Mouse (Mus musculus) embryo, embryonic 11 days (tissue): ENCODE measurements at regions not wholly inside any gene's neighbourhood (a gene's known extent, or its start where the extent isn't known, plus 50 kb on each side); places are given as distances from the start of the nearest gene placed in this dataset.
"Not testable (repeated sequence)": the region's sequence is repeated elsewhere in the genome, so short reads cannot be mapped to it uniquely, and the experiment has no call there.

Experiments used
- DNase-seq: peaks from one replicate; pipeline ENCODE4 v3.0.0-alpha.2; 2015

GRCm38 (mm10) chr3:49686182-49686895 is 70.8 kb downstream of the Pcdh18 start:
- DNase-seq = peak; percentile 6

DNA sequence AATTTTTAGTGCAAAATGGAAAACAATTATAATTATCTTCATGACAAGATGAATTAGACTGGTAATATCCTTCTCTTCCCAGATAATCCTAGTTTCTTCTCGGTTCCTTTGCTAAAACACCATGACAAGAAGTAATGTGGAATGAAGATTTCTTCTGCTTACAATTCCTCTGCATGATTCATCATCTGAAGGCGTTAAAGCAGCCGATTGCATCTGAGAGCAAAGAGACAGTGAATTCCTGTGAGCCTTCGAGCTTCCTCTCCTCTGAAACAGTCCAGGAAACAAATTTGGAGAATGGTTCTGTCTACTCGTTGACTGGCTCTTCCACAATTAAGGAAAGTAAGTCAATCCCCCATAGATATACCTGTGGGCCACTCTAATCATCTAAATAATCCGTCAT is 82.2 kb downstream of the Pcdh18 start:
- no peak for DNase-seq

DNA sequence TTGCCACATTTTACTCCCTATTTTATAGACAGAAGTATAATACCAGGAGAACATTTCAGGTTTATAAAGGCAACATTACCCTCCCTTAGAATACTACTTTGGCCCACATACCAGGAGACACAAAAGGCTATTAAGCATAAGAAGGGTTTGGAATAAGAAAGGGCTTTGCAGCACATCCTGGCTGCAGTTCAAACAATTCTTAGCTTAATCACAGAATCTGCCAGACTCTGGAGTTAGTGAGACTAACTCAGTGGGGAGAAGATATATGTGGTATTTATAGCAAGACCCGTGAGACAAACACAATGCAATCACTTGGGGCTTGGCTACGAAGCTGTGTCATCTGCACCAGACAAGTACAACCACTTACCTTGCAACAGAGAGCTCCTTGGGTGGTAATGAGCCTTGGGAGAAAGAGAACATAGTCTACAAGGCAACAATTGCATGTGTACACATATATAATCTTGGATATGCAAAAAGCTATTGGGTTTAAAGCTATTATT is 84.4 kb downstream of the Pcdh18 start:
- DNase-seq = no peak

- DNase-seq = no peak
Measured at GRCm38 (mm10) chr3:49667543-49668338, 89.4 kb downstream of the Pcdh18 start.

GRCm38 (mm10) chr3:49666516-49666915 is 90.6 kb downstream of the Pcdh18 start:
- no peak for DNase-seq

DNA sequence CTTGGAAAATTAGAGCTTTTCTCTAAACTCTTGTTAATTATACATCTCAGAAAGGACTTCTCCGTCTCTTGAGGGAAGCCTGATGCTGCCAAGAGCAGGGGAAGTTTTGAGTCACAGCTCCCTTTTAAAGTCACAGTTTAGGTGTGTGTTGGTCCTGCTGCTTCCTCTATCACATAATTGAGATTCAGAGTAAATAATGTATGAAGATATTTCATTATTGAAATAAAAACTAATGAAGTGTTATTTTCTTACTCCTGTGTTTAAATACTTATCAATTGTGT is 108.3 kb downstream of the Pcdh18 start:
- no peak for DNase-seq

GRCm38 (mm10) chr3:49648040-49648894 is 108.9 kb downstream of the Pcdh18 start:
- no peak for DNase-seq

- no peak for DNase-seq
Measured at GRCm38 (mm10) chr3:49644993-49645392, 112.1 kb downstream of the Pcdh18 start.

DNA sequence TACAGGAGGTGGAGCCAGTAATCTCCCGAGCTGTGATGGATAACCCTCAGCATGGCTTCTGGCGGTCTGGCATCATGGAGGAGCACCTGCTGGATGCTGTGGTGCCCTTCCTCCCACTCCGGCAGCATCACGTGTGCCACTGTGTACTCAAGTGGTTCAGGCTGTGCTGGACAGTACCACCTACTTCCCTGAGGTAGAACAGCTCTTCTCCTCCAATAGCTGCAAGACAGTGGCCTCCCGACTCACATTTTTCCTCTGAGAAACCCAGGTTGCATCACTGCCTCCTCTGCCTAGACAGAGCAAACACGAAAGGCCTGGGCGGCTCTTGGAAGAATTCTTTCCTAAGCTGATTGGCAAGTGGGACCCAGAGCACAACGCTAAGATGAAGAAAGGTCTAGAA is 113.3 kb downstream of the Pcdh18 start:
- DNase-seq = no peak

- DNase-seq = peak; percentile 92
Measured at GRCm38 (mm10) chr3:49641966-49642758, 115.0 kb downstream of the Pcdh18 start.

DNA sequence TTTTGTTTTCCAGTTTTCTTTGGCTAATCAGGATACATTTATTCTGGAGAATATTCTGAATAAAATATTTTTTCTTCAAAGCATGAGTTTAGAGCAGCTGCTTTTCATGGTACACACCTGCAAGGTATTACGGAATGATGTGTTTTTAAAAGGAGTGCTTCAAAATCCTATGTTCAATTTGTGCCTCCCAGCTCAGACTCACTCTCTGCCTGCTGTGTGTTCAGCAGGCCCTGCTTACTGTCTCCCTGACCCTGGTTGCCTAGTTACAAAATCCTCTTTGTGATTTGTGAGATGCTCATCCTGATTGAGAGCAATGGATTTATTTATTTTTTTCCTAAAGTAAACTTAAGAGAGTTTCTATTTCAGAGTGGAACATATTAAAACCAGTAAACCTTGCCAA is 115.7 kb downstream of the Pcdh18 start:
- DNase-seq = peak; percentile 43

GRCm38 (mm10) chr3:49638601-49639000 is 118.5 kb downstream of the Pcdh18 start:
- DNase-seq = no peak

- peak; percentile 55 for DNase-seq
Measured at GRCm38 (mm10) chr3:49636676-49637075, 120.4 kb downstream of the Pcdh18 start.

- DNase-seq = peak; percentile 68
Measured at GRCm38 (mm10) chr3:49592706-49593451, 164.2 kb downstream of the Pcdh18 start.

DNA sequence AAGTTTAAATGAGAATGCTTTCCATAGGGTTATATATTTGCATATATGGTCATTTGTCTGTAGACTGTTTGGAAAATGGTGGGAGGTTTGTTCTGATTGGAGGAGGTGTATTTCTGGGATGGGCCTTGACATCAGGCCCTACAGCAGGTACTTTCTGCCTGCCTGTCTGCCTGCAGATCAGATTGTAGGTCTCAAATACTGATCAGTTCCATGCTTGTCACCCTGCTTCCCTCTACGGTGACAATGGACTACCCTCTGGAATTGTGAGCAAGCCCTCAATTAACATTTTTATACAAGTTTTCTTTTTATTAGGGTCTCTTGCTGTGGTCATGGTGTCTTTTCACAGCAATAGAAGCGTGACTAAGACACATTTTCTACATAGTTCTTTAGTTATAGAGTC is 166.9 kb downstream of the Pcdh18 start:
- DNase-seq = no peak

GRCm38 (mm10) chr3:49586531-49587168 is 170.5 kb downstream of the Pcdh18 start:
- DNase-seq = peak; percentile 69

DNA sequence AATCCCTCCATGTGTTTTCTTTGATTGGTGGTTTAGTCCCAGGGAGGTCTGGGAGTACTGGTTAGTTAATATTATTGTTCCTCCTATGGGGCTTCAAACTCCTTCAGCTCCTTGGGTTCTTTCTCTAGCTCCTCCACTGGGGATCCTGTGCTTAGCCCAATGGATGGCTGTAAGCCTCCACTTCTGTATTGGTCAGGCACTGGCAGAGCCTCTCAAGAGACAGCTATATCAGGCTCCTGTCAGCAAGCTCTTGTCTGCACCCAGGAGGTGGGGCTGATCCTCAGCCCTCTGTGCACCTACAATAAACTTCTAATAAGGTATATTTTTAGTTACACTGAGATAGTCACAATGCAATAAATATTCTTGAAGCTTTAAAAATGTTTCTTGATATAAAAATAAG is 171.2 kb downstream of the Pcdh18 start:
- not testable (repeated sequence) for DNase-seq

- no peak for DNase-seq
Measured at GRCm38 (mm10) chr3:49566769-49567729, 190.1 kb downstream of the Pcdh18 start.

GRCm38 (mm10) chr3:49527642-49528041 is 229.5 kb downstream of the Pcdh18 start:
- DNase-seq = no peak

- DNase-seq = no peak
Measured at GRCm38 (mm10) chr3:49520088-49520487, 237.0 kb downstream of the Pcdh18 start.
